Mouse (Mus musculus) megakaryocyte-erythroid progenitor cell, adult 5-6 weeks (primary cell): ENCODE data around the gene Shld2. TPM values are rescaled to one million over a fixed set of nuclear protein-coding genes. Genes with fewer than 3 reads are reported as not detected.

ENCODE experiments used
- ATAC-seq: replicated peaks from 2 replicates; pipeline ENCODE4 v1.8.0; 2016; ENCODE audit warnings: mild to moderate bottlenecking, inconsistent platforms; ENCODE audit not compliant: severe bottlenecking, poor library complexity, low FRiP score, low TSS enrichment
- total RNA-seq, 2 experiments: library from RNA; stranded (forward) in 1 of 2; stranded (reverse) in 1 of 2; fragments of 200-1000, 215-1000 nt in 1 of 2; fragments of >200 nt in 1 of 2; fragmentation: Nextera tagmentation in 1 of 2; gene quantifications; 2 replicates each; pipeline ENCODE4 v1.2.3; 2014 to 2017

Shld2 gene
- total RNA-seq, 2 experiments from 2014 or later: 9.1 to 17.1 TPM

DNA sequence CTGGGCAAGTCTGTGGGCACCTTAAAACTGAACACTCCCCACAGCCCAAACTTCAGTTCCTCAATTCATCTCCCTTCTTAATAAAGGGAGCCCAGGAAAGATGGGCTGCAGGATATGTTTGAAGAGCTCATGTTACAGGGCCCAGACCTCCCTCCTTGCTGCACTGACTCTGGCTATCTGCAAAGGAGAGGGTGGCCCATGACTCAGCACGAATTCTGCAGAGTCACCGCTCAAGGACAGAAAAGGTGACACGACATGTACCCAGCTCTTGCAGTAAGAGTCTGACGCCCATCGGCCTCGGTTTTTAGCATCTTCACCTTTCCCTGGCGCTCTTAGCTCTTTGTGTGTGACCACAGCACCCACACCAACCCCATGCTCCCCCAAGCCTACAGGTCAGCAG, 119.9 kb downstream of the Shld2 start:
- no peak for ATAC-seq

DNA sequence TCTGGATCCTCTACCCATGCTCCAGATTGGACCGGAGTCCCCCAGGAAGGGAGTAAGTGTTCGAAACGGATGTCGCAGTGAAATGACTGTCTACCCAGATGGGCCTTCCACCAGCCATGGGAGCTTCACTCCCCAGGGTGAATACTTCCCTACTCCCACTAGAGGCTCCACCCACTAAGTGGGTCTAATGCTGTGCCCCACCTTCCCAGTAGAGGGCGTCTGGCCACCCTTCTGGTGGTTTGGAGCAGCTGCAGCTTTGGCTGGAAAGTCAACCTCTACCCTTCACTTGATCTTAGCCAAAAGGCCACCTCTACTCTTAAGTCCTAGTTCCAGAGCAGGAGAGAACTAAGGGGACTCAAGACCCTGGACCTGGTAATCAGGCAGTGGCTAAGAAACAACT, 121.7 kb downstream of the Shld2 start:
- peak; percentile 87 for ATAC-seq

Other genes with a start within 250 kb of the Shld2 start
- not detected in 2 replicates for gene Anxa8, start 224.5 kb downstream of the Shld2 start, total RNA-seq (2014; fragmentation: Nextera tagmentation)
- not detected in 2 replicates for gene Anxa8, start 224.5 kb downstream of the Shld2 start, total RNA-seq (2017)
- not detected in 2 replicates for gene A630023A22Rik, start 207.7 kb downstream of the Shld2 start, total RNA-seq (2014; fragmentation: Nextera tagmentation)
- not detected in 2 replicates for gene A630023A22Rik, start 207.7 kb downstream of the Shld2 start, total RNA-seq (2017)
- not detected in 2 replicates for gene Npy4r, start 158.0 kb downstream of the Shld2 start, total RNA-seq (2014; fragmentation: Nextera tagmentation)
- not detected in 2 replicates for gene Npy4r, start 158.0 kb downstream of the Shld2 start, total RNA-seq (2017)
- not detected in 2 replicates for gene Gprin2, start 108.8 kb downstream of the Shld2 start, total RNA-seq (2014; fragmentation: Nextera tagmentation)
- not detected in 2 replicates for gene Gprin2, start 108.8 kb downstream of the Shld2 start, total RNA-seq (2017)
- gene Syt15, start 90.9 kb downstream of the Shld2 start, total RNA-seq (2014; fragmentation: Nextera tagmentation): not detected in 2 replicates
- gene Syt15, start 90.9 kb downstream of the Shld2 start, total RNA-seq (2017): not detected in 2 replicates
- 38.5 and 40.5 TPM in 2 replicates for gene Glud1, start 234 bp upstream of the Shld2 start, total RNA-seq (2014; fragmentation: Nextera tagmentation)
- gene Glud1, start 234 bp upstream of the Shld2 start, total RNA-seq (2017): 34.3 and 37.8 TPM in 2 replicates
- gene Fam25c, start 44.9 kb upstream of the Shld2 start, total RNA-seq (2014; fragmentation: Nextera tagmentation): not detected in 2 replicates
- not detected in 2 replicates for gene Fam25c, start 44.9 kb upstream of the Shld2 start, total RNA-seq (2017)
- not detected in 2 replicates for gene Sncg, start 64.3 kb upstream of the Shld2 start, total RNA-seq (2014; fragmentation: Nextera tagmentation)
- not detected in 2 replicates for gene Sncg, start 64.3 kb upstream of the Shld2 start, total RNA-seq (2017)
- gene Mmrn2, start 65.0 kb upstream of the Shld2 start, total RNA-seq (2014; fragmentation: Nextera tagmentation): not detected in 2 replicates
- gene Mmrn2, start 65.0 kb upstream of the Shld2 start, total RNA-seq (2017): not detected in 2 replicates
- gene Bmpr1a, start 192.8 kb upstream of the Shld2 start, total RNA-seq (2014; fragmentation: Nextera tagmentation): 0.49 TPM in 1 of 2 replicates, not detected in the other
- not detected in 2 replicates for gene Bmpr1a, start 192.8 kb upstream of the Shld2 start, total RNA-seq (2017)
- not detected in 2 replicates for gene 9230112D13Rik, start 212.3 kb upstream of the Shld2 start, total RNA-seq (2014; fragmentation: Nextera tagmentation)
- not detected in 2 replicates for gene 9230112D13Rik, start 212.3 kb upstream of the Shld2 start, total RNA-seq (2017)